ENCODE assay signal across 15 mouse cellular contexts in the genomic region with DNA sequence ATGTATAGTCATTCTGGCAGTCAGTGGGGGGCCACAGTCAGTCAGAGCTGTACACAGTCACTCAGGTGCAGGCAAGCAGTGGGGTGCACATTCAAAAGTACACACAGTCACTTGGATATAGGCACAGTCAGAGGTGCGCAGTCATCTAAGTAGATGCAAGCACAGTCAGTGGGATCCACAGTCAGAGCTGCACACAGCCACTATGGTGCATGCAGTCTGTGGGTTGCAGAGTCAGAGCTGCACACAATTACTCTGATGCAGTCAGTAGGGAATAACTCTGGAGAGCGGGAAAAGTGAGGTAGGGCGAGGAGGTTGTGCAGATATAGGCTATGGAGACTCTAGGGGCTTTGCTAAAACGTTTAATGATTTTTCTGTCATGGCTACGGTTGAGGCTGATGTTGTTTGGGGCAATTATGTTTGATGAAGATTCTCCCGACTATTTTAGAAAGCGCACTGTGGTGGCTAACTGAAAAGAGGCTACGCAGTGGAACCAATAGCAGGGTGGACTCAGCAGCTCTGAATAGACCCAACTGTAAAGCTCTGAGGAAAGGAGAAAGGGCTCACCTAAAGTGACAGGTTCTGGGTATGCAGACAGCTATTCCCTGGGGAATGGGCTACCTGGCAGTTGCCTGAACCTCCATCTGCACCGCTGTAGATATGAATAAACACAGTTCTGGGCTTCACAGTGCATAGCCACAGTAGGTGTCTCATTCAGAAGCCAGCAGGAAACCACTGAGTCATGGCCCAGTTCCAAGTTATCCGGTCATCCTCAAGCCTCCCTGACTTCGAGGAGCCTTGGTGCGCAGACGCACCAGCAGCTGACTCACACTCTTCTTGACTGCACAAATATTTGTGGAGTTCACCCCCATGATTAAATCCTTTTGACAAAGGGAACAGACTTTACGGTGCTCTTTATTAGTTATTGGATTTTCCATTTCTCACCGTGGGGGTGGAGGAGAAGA.
DNase-seq lines count a peak whose midpoint lies in the region; ATAC-seq and TF ChIP-seq lines count a peak whose summit lies in the region.
"Had no signal": no experiment of that assay in that cellular context is flagged by ENCODE, and none has a peak within 500 bp of the region (broad histone marks: within the 10 kb centered on the region; RNA-seq: fewer than 3 reads in every experiment).

No protein-coding gene starts in this region.

- H3K36me3 ChIP-seq in forebrain, embryonic 15.5 days = no peaks in the 10 kb centered on the region
- no peaks in the 10 kb centered on the region for H3K36me3 ChIP-seq in forebrain, embryonic 12.5 days (replicated peaks)
- H3K36me3 ChIP-seq in forebrain, embryonic 16.5 days (ENCODE audit: control insufficient read depth, insufficient read depth) = no peaks in the 10 kb centered on the region
- H3K36me3 ChIP-seq in midbrain, embryonic 14.5 days (ENCODE audit: control insufficient read depth, insufficient read depth, low read length) = no peaks in the 10 kb centered on the region
- no peaks in the 10 kb centered on the region for H3K36me3 ChIP-seq in heart, embryonic 10.5 days
- H3K36me3 ChIP-seq: intestine, embryonic 15.5 days had no signal

- H3K27me3 ChIP-seq in forebrain, embryonic 15.5 days = no peaks in the 10 kb centered on the region
- no peaks in the 10 kb centered on the region for H3K27me3 ChIP-seq in forebrain, embryonic 12.5 days
- H3K27me3 ChIP-seq in Patski = peaks cover 4% of the 10 kb centered on the region
- H3K27me3 ChIP-seq in forebrain, embryonic 16.5 days (replicated peaks; ENCODE audit: control insufficient read depth, insufficient read depth, low read length) = no peaks in the 10 kb centered on the region
- no peaks in the 10 kb centered on the region for H3K27me3 ChIP-seq in midbrain, embryonic 14.5 days (ENCODE audit: control insufficient read depth, insufficient read depth, low read length)
- H3K27me3 ChIP-seq in heart, embryonic 10.5 days (ENCODE audit: insufficient read depth, poor library complexity, severe bottlenecking) = no peaks in the 10 kb centered on the region
- H3K27me3 ChIP-seq: intestine, embryonic 15.5 days had no signal

- H3K4me2 ChIP-seq in forebrain, embryonic 15.5 days (replicated peaks) = no peak overlapping the region
- no peak overlapping the region for H3K4me2 ChIP-seq in forebrain, embryonic 12.5 days
- no peak overlapping the region for H3K4me2 ChIP-seq in forebrain, embryonic 16.5 days (ENCODE audit: low read length)
- no peak overlapping the region for H3K4me2 ChIP-seq in midbrain, embryonic 14.5 days (ENCODE audit: low read length)
- H3K4me2 ChIP-seq: intestine, embryonic 15.5 days had no signal

- CTCF ChIA-PET in Patski (lab: Charles Lee) = no interaction called here

- 80% methylated on average over 15 of the region's 15 CpGs for WGBS in forebrain, embryonic 15.5 days
- 83% methylated on average over 15 of the region's 15 CpGs for WGBS in forebrain, embryonic 12.5 days
- 76% methylated on average over 15 of the region's 15 CpGs for WGBS in forebrain, embryonic 16.5 days
- WGBS in midbrain, embryonic 14.5 days = 73% methylated on average over 15 of the region's 15 CpGs
- 84% methylated on average over 15 of the region's 15 CpGs for WGBS in heart, embryonic 10.5 days

- H3K4me3 ChIP-seq in forebrain, embryonic 15.5 days = no peak overlapping the region
- H3K4me3 ChIP-seq in forebrain, embryonic 12.5 days (replicated peaks) = no peak overlapping the region
- no peak overlapping the region for H3K4me3 ChIP-seq in forebrain, embryonic 16.5 days (replicated peaks; ENCODE audit: low read length)
- H3K4me3 ChIP-seq in midbrain, embryonic 14.5 days (replicated peaks; ENCODE audit: low read depth, low read length) = no peak overlapping the region
- no peak overlapping the region for H3K4me3 ChIP-seq in heart, embryonic 10.5 days
- H3K4me3 ChIP-seq: intestine, embryonic 15.5 days had no signal

- peak; percentile 48; the same call in 1 of the 2 replicates for ATAC-seq in forebrain, embryonic 15.5 days (replicated peaks)
- no peak for ATAC-seq in forebrain, embryonic 12.5 days (ENCODE audit: low FRiP score)
- ATAC-seq in Patski = peak; percentile 21
- peak; percentile 66 for ATAC-seq in forebrain, embryonic 16.5 days
- ATAC-seq in midbrain, embryonic 14.5 days (ENCODE audit: low FRiP score, low TSS enrichment) = peak; percentile 29; the same call in 1 of the 2 replicates
- ATAC-seq: activated CD4-positive, CD25-positive, alpha-beta regulatory T cell, adult 4 months; CD4-positive, CD25-positive, alpha-beta regulatory T cell, adult 4 months; intestine, embryonic 15.5 days had no signal

- H3K9ac ChIP-seq in forebrain, embryonic 15.5 days (replicated peaks) = no peak overlapping the region
- no peak overlapping the region for H3K9ac ChIP-seq in forebrain, embryonic 12.5 days
- no peak overlapping the region for H3K9ac ChIP-seq in forebrain, embryonic 16.5 days (replicated peaks; ENCODE audit: low read depth, low read length)
- no peak overlapping the region for H3K9ac ChIP-seq in midbrain, embryonic 14.5 days (replicated peaks; ENCODE audit: low read length)
- H3K9ac ChIP-seq: intestine, embryonic 15.5 days; liver, embryonic 14.5 days had no signal

- H3K9me3 ChIP-seq in forebrain, embryonic 15.5 days = no peaks in the 10 kb centered on the region
- H3K9me3 ChIP-seq in forebrain, embryonic 12.5 days = no peaks in the 10 kb centered on the region
- H3K9me3 ChIP-seq in forebrain, embryonic 16.5 days (ENCODE audit: control insufficient read depth, low read length) = no peaks in the 10 kb centered on the region
- no peaks in the 10 kb centered on the region for H3K9me3 ChIP-seq in midbrain, embryonic 14.5 days (ENCODE audit: control insufficient read depth, low read length)
- no peaks in the 10 kb centered on the region for H3K9me3 ChIP-seq in heart, embryonic 10.5 days
- H3K9me3 ChIP-seq: intestine, embryonic 15.5 days had no signal

- peak; percentile 1 for DNase-seq in Patski (ENCODE audit: low read depth, low spot score)
- DNase-seq in midbrain, embryonic 14.5 days = peak; percentile 20
- DNase-seq in kidney, adult 18-20 months = no peak
- DNase-seq in heart, embryonic 10.5 days (ENCODE audit: low spot score) = no peak
- DNase-seq: kidney, postnatal 14 days; lung, postnatal 14 days; right cerebral cortex, postnatal 14 days; thymus, adult 2 months had no signal

- POLR2A ChIA-PET in Patski (lab: Charles Lee) = no interaction called here

- peaks cover 13% of the 10 kb centered on the region; the same call in 1 of the 2 replicates for H3K4me1 ChIP-seq in forebrain, embryonic 15.5 days
- H3K4me1 ChIP-seq in forebrain, embryonic 12.5 days = peaks cover 4% of the 10 kb centered on the region; the same call in 1 of the 2 replicates
- peaks cover 8% of the 10 kb centered on the region for H3K4me1 ChIP-seq in forebrain, embryonic 16.5 days (replicated peaks; ENCODE audit: control insufficient read depth, insufficient read depth, low read length)
- no peaks in the 10 kb centered on the region for H3K4me1 ChIP-seq in midbrain, embryonic 14.5 days (ENCODE audit: control insufficient read depth, insufficient read depth, low read length)
- H3K4me1 ChIP-seq in heart, embryonic 10.5 days = no peaks in the 10 kb centered on the region
- H3K4me1 ChIP-seq: intestine, embryonic 15.5 days had no signal

- in situ Hi-C loops in Patski (cut with MboI; ENCODE audit: low pct_unique_long_range_greater_than_20kb) = no loop called here

- no peak overlapping the region for H3K27ac ChIP-seq in forebrain, embryonic 15.5 days (replicated peaks)
- H3K27ac ChIP-seq in forebrain, embryonic 12.5 days = no peak overlapping the region
- no peak overlapping the region for H3K27ac ChIP-seq in forebrain, embryonic 16.5 days (ENCODE audit: low read length)
- peak overlapping the region; percentile 20; the same call in 1 of the 2 replicates for H3K27ac ChIP-seq in midbrain, embryonic 14.5 days (replicated peaks; ENCODE audit: low read depth, low read length)
- H3K27ac ChIP-seq in heart, embryonic 10.5 days = no peak overlapping the region
- H3K27ac ChIP-seq: intestine, embryonic 15.5 days; liver, embryonic 14.5 days had no signal

- no peak for TF ChIP-seq CTCF in Patski (IDR thresholded peaks at IDR 0.05)

Comparison
In these comparisons a context has a peak if more than half of its experiments do, and no peak if none do; other contexts are left out.
1. DNase-seq: peak in Patski (single experiment) and midbrain, embryonic 14.5 days (single experiment); none in kidney, adult 18-20 months (single experiment) and heart, embryonic 10.5 days (single experiment).